ENCODE assay signal across 17 mouse cellular contexts in the genomic region with DNA sequence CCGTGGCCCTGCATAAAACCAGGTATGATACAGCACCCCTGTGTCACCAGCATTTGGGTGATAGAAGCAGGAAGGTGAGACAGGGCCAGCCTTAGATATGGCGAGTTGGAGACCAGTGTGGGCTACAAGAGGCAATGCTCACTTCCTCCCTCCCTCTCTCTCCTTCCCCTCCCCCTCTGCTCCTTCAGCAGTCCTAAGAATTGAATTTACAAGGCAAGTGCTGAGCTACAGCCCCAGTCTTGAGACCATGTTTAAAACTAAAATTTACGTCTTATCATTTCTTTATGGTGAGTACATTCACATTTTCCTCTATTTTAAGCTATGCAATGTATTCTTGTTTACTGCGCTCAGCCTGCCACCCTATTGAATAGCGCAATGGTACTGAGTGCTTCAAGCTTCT.
"Had no signal": no experiment of that assay in that cellular context is flagged by ENCODE, and none has a peak within 500 bp of the region (broad histone marks: within the 10 kb centered on the region; RNA-seq: fewer than 3 reads in every experiment).

No protein-coding gene starts in this region.

- H3K4me1 ChIP-seq: megakaryocyte, embryonic 14.5 days had no signal

- H3K27ac ChIP-seq: kidney, embryonic 15.5 days; left cerebral cortex, adult 2 months; liver, embryonic 14.5 days; lung, embryonic 15.5 days; neural tube, embryonic 12.5 days; neural tube, embryonic 15.5 days had no signal

- H3K36me3 ChIP-seq: kidney, embryonic 15.5 days; lung, embryonic 15.5 days; neural tube, embryonic 12.5 days; neural tube, embryonic 15.5 days had no signal

- H3K27me3 ChIP-seq: kidney, embryonic 15.5 days; lung, embryonic 15.5 days; neural tube, embryonic 12.5 days; neural tube, embryonic 15.5 days had no signal

- H3K4me2 ChIP-seq: kidney, embryonic 15.5 days; lung, embryonic 15.5 days; midbrain, embryonic 11.5 days; neural tube, embryonic 12.5 days; neural tube, embryonic 15.5 days had no signal

- ATAC-seq: intestine, postnatal 0 days had no signal

- H3K9me3 ChIP-seq: kidney, embryonic 15.5 days; lung, embryonic 15.5 days; megakaryocyte, embryonic 14.5 days; neural tube, embryonic 12.5 days; neural tube, embryonic 15.5 days had no signal

- H3K9ac ChIP-seq: kidney, embryonic 15.5 days; liver, embryonic 14.5 days; lung, embryonic 15.5 days; neural tube, embryonic 12.5 days; neural tube, embryonic 15.5 days had no signal

- H3K4me3 ChIP-seq: kidney, embryonic 15.5 days; left cerebral cortex, adult 2 months; lung, embryonic 15.5 days; megakaryocyte, embryonic 14.5 days; neural tube, embryonic 12.5 days; neural tube, embryonic 15.5 days had no signal

- DNase-seq: kidney, adult 2 months; kidney, postnatal 10 days; kidney, postnatal 36 days; layer of hippocampus, postnatal 36 days; lung, adult 18-20 months; lung, postnatal 10 days; lung, postnatal 36 days; midbrain, embryonic 14.5 days had no signal
